Mouse (Mus musculus) brain, embryonic 14.5 days (tissue): ENCODE measurements around the gene Ctnnbip1.

Experiments used
- CTCF ChIP-seq: fragments of 200-500 bp; IDR thresholded peaks from 2 replicates; pipeline ENCODE4 v1.5.1; 2012; ENCODE audit warnings: inconsistent platforms, mild to moderate bottlenecking, moderate library complexity, borderline replicate concordance; ENCODE audit not compliant: insufficient read depth, insufficient read length; ENCODE audit errors: extremely low read depth
- POLR2A ChIP-seq: fragments of 200-500 bp; IDR thresholded peaks from 2 replicates; pipeline ENCODE4 v1.6.1; 2012; ENCODE audit warnings: mild to moderate bottlenecking, inconsistent platforms, borderline replicate concordance; ENCODE audit not compliant: poor library complexity, insufficient read depth, insufficient read length, severe bottlenecking; ENCODE audit errors: extremely low read depth

DNA sequence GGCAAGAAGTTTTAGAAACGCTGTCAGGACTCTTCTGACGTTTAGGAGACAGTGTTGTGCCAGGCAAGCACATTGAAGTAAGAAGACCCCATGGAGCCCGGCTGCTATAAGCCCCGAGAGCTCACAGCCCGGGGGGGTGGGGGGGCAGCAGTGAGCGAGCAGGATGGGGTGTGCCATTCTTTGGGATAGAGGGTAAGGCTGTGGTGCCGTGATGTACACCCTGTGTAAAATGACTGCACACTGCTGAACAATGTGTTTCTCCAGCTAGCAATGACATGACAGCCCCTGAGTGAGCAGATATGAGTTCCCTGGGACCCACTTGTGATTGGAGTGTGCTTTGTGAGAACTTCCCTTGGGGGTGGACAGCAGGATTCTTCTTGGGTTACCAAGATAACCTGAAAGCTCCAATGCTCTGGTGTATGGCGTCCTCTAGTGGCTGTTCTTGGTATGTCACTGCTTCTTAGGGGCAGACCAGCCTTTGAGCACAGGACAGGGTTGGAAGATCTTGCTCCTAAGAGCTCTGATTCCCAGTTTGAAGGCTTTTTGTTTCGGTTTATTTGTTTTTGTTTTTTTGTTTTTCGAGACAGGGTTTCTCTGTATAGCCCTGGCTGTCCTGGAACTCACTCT, 25.0 kb downstream of the Ctnnbip1 start:
- TF ChIP-seq CTCF (peak; percentile 94), POLR2A (no peak)
